Mouse (Mus musculus) intestine, postnatal 0 days (tissue): ENCODE data around the gene Rora. TPM values are rescaled to one million over a fixed set of nuclear protein-coding genes. Genes with fewer than 3 reads are reported as not detected.

ENCODE experiments used
- ATAC-seq: fragments of 200-750 bp; cut with Nextera tagmentation; 2 replicates; pipeline ENCODE4 v1.8.0; 2017; ENCODE audit warnings: mild to moderate bottlenecking, moderate TSS enrichment, moderate library complexity
- H3K27ac ChIP-seq: fragments of 300-500 bp; sonication (generic); 2 replicates; pipeline ENCODE4 v1.5.1; 2014; ENCODE audit warnings: mild to moderate bottlenecking, low read depth, low read length, moderate library complexity
- H3K27me3 ChIP-seq: fragments of 300-500 bp; sonication (generic); replicated peaks from 2 replicates; pipeline ENCODE4 v1.6.1; 2014; ENCODE audit warnings: low read length, mixed read lengths; ENCODE audit not compliant: control insufficient read depth, insufficient read depth
- H3K36me3 ChIP-seq: fragments of 300-500 bp; sonication (generic); 2 replicates; pipeline ENCODE4 v1.6.1; 2014; ENCODE audit warnings: mild to moderate bottlenecking, moderate library complexity; ENCODE audit not compliant: control insufficient read depth, insufficient read depth
- H3K4me1 ChIP-seq: fragments of 300-500 bp; sonication (generic); replicated peaks from 2 replicates; pipeline ENCODE4 v1.6.1; 2014; ENCODE audit warnings: antibody characterized with exemption, low read length, mixed read lengths; ENCODE audit not compliant: control insufficient read depth, insufficient read depth
- H3K4me2 ChIP-seq: fragments of 300-500 bp; sonication (generic); replicated peaks from 2 replicates; pipeline ENCODE4 v1.6.1; 2014; ENCODE audit warnings: low read depth, mild to moderate bottlenecking, moderate library complexity
- H3K4me3 ChIP-seq: fragments of 300-500 bp; sonication (generic); 2 replicates; pipeline ENCODE4 v1.5.1; 2014; ENCODE audit warnings: low read depth, low read length
- H3K9ac ChIP-seq: fragments of 300-500 bp; sonication (generic); 2 replicates; pipeline ENCODE4 v1.6.1; 2014; ENCODE audit warnings: mild to moderate bottlenecking, low read depth, low read length
- H3K9me3 ChIP-seq: fragments of 300-500 bp; sonication (generic); 2 replicates; pipeline ENCODE4 v1.6.1; 2016; ENCODE audit warnings: mixed run types; ENCODE audit not compliant: control insufficient read depth
- CTCF ChIP-seq: sonication (generic); IDR thresholded peaks from 2 replicates; pipeline ENCODE4 v1.5.1; 2016; ENCODE audit warnings: low read depth, mild to moderate bottlenecking, control low read depth, antibody characterized with exemption, moderate library complexity
- WGBS: fragments of 180-500 bp; shearing (Covaris S2); extraction: QIAGEN DNeasy Blood & Tissue Kit; methylation state at CpG from one replicate; pipeline ENCODE4 v1.1.7; 2014; 5-methylcytosine and 5-hydroxymethylcytosine counted together
- polyA plus RNA-seq: library from polyadenylated mRNA; unstranded; fragments of >200 nt; fragmentation: Nextera tagmentation; extraction: Ambion mirVana; gene quantifications from 2 replicates; pipeline ENCODE4 v1.2.1, GENCODE M21; 2015

The Rora gene
- polyA plus RNA-seq, 1 experiment from 2014 or later = 4.7 TPM

DNA sequence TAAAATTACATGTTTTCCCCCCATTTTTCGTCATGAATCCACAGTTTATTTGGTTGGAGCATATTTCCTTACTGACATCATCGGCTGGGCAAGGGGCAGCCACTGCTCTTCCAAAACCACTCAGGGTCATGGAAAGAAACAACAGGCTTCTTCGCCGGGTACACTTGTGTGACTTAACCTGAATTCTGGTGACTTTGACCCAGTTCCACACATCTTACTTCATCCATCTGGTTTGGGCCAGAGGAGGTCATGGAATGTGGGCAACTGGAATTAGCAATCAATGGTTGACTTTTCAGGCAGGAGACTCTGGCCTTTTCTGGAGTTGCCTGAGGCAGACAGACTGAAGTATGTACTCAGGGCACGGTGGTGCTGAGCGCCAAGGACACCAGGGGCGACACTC lies 685.6 kb downstream of the Rora start:
- H3K4me1 ChIP-seq = no peaks in the 10 kb centered on the region
- H3K27ac ChIP-seq = no peak overlapping the region
- H3K27me3 ChIP-seq = no peaks in the 10 kb centered on the region
- no peaks in the 10 kb centered on the region for H3K36me3 ChIP-seq
- H3K4me3 ChIP-seq = no peak overlapping the region
- TF ChIP-seq CTCF = no peak
- H3K9me3 ChIP-seq = no peaks in the 10 kb centered on the region
- WGBS = 83% methylated on average over 7 of the region's 7 CpGs
- H3K9ac ChIP-seq = no peak overlapping the region
- no peak overlapping the region for H3K4me2 ChIP-seq
- ATAC-seq = no peak

DNA sequence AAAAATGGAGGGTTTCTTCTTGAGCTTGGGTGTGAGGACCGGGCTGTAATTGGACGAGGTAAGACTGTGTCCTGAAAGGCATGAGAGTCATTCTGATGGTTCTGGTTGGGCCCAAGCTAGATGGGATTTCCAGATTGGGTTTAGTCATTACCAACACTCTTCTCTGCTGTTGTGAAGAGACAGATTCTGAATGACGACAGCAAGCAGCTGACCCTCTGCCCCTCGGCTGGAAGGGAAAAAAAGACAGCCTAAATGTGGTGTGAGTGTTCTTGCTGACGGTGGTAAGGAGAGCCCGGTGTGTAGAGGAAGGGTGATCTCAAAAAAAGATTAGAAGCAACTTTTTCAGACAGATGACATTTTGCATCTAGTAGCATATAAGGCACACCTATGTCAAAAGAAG lies 686.2 kb downstream of the Rora start:
- no peak for ATAC-seq
- 85% methylated on average over 6 of the region's 6 CpGs for WGBS
- Histone ChIP-seq H3K27me3 (no peaks in the 10 kb centered on the region), H3K9me3 (no peaks in the 10 kb centered on the region), H3K36me3 (no peaks in the 10 kb centered on the region), H3K4me3 (no peak overlapping the region), H3K4me2 (no peak overlapping the region), H3K4me1 (no peaks in the 10 kb centered on the region), H3K9ac (no peak overlapping the region), H3K27ac (no peak overlapping the region)
- no peak for TF ChIP-seq CTCF

DNA sequence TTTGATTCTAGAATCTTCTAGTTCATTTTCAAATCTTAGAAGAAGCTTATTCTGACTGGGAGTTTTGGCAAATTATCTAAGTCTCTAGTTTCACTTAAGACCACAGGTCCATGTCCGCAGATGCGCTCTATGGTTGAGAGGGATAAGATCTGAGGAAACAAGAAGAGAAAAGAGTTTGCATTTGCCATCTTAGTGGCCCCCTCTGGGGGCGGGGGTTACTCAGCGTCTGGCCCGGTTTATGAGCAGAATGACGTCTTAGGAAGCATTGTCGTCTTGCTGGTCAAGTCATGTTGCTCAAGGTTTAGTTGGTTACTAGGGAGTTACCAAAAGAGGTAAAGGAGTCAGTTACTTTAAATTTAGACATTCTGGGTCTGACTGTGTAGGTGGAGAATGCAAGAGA lies 686.8 kb downstream of the Rora start:
- H3K4me2 ChIP-seq = no peak overlapping the region
- H3K36me3 ChIP-seq = no peaks in the 10 kb centered on the region
- no peaks in the 10 kb centered on the region for H3K9me3 ChIP-seq
- ATAC-seq = no peak
- H3K9ac ChIP-seq = no peak overlapping the region
- WGBS = 90% methylated on average over 7 of the region's 7 CpGs
- H3K4me3 ChIP-seq = no peak overlapping the region
- TF ChIP-seq CTCF = no peak
- no peak overlapping the region for H3K27ac ChIP-seq
- no peaks in the 10 kb centered on the region for H3K4me1 ChIP-seq
- no peaks in the 10 kb centered on the region for H3K27me3 ChIP-seq

DNA sequence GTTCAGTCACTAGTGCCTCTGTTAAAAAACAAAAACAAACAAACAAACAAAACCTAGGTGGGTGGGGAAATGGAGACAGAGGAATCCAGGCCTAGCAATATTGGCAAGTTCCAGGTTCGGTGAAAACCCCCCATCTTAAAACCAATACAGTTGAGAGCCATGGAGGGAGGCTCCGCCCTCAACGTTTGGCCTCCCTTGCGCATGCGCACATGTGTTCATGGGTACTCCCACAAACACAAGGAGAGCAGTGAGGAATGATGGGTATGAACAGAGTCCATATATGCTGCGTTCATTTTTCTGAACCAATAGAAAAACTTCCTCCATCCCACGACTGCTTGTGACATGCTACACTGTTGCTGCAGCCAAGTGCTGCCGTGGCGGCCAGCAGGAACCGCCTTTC lies 690.3 kb downstream of the Rora start:
- Histone ChIP-seq H3K9me3 (no peaks in the 10 kb centered on the region), H3K9ac (no peak overlapping the region), H3K27me3 (no peaks in the 10 kb centered on the region), H3K4me2 (no peak overlapping the region), H3K27ac (no peak overlapping the region), H3K4me1 (no peaks in the 10 kb centered on the region), H3K4me3 (no peak overlapping the region), H3K36me3 (no peaks in the 10 kb centered on the region)
- ATAC-seq = no peak
- WGBS = 90% methylated on average over 10 of the region's 10 CpGs
- no peak for TF ChIP-seq CTCF

DNA sequence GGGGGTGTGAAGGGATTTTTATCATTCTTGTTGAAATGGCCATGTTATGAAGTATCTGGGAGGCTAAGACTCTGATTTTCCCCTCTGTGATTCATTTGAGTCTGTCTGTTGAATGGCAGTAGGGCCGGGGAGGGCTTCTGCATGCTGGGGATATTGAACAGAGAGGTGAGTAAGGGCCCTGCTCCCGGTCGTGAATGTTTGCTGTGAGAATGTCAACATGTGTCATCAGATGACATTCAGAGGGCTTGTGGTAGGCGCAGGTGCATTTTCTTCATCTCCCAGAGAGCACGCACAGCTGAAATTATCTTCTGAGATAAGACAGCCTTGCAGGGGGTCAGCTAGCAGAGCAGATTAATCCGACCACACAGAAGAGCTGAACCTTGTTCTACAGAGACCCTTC lies 692.0 kb downstream of the Rora start:
- Histone ChIP-seq H3K4me3 (no peak overlapping the region), H3K4me2 (no peak overlapping the region), H3K9ac (no peak overlapping the region), H3K27me3 (no peaks in the 10 kb centered on the region), H3K4me1 (no peaks in the 10 kb centered on the region), H3K36me3 (no peaks in the 10 kb centered on the region), H3K9me3 (no peaks in the 10 kb centered on the region), H3K27ac (no peak overlapping the region)
- no peak for TF ChIP-seq CTCF
- no peak for ATAC-seq
- WGBS = 33% methylated on average over 6 of the region's 6 CpGs

DNA sequence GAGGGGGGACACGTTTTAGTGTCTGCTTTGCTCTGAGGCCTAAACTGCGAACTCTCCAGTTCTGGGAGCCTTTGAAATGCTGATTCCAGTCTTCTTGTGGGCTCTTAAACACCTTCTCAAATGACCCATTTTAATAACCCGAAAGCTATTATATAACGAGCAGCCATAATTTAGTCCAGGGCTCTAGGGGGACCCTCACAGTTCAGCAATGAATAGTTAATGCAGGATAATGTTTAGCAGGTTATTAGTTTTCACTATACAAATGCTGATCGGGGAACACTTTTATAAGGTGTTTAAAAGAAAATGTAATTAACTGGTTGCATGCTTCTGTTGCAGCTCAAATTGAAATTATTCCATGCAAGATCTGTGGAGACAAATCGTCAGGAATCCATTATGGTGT lies 694.2 kb downstream of the Rora start:
- Histone ChIP-seq H3K4me3 (no peak overlapping the region), H3K9ac (no peak overlapping the region), H3K27me3 (no peaks in the 10 kb centered on the region), H3K9me3 (no peaks in the 10 kb centered on the region), H3K27ac (no peak overlapping the region), H3K4me2 (no peak overlapping the region), H3K4me1 (no peaks in the 10 kb centered on the region), H3K36me3 (no peaks in the 10 kb centered on the region)
- 85% methylated on average over 6 of the region's 6 CpGs for WGBS
- TF ChIP-seq CTCF = no peak
- ATAC-seq = no peak

DNA sequence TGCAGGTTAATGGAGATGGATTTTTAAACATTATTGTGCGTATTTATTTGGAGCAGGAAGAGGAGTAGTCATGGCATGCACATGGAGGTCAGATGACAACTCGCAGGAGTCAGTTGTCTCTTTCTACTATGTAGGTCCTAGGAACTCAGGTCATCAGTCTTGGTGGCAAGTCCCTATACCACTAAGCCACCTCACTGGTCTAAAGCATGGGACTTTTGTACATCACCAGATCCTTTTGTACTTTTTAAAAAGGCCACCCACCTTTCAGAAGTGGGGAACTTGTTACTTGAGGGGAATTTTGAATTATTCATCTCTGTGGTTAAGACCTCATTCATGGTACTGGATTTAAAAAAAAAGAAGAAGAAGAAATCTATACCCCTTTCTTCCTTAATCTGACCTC lies 696.0 kb downstream of the Rora start:
- Histone ChIP-seq H3K4me3 (no peak overlapping the region), H3K9me3 (no peaks in the 10 kb centered on the region), H3K27ac (no peak overlapping the region), H3K36me3 (no peaks in the 10 kb centered on the region), H3K4me2 (no peak overlapping the region), H3K4me1 (no peaks in the 10 kb centered on the region), H3K9ac (no peak overlapping the region), H3K27me3 (no peaks in the 10 kb centered on the region)
- ATAC-seq = no peak
- no peak for TF ChIP-seq CTCF
- WGBS = 79% methylated on average over 2 of the region's 2 CpGs
